Mouse (Mus musculus) liver, embryonic 11.5 days (tissue): ENCODE measurements around the gene Cps1. TPM values are rescaled to one million over a fixed set of nuclear protein-coding genes. Genes with fewer than 3 reads are reported as not detected.

Experiments used
- ATAC-seq: fragments of 200-750 bp; cut with Nextera tagmentation; replicated peaks from 2 replicates; pipeline ENCODE4 v1.8.0; 2017; ENCODE audit warnings: moderate number of reproducible peaks, mild to moderate bottlenecking, moderate TSS enrichment, moderate library complexity; ENCODE audit not compliant: low FRiP score
- DNase-seq: peaks from one replicate; pipeline ENCODE4 v3.0.0-alpha.2; 2017; ENCODE audit warnings: low spot score
- H3K27ac ChIP-seq: fragments of 300-500 bp; sonication (generic); 2 replicates; pipeline ENCODE4 v1.5.1; 2014; ENCODE audit warnings: mild to moderate bottlenecking, low read depth, low read length, control low read depth
- H3K27me3 ChIP-seq: fragments of 300-500 bp; sonication (generic); replicated peaks from 2 replicates; pipeline ENCODE4 v1.6.1; 2014; ENCODE audit warnings: low read length, mixed read lengths; ENCODE audit not compliant: control insufficient read depth, insufficient read depth
- H3K36me3 ChIP-seq: fragments of 300-500 bp; sonication (generic); 2 replicates; pipeline ENCODE4 v1.6.1; 2014; ENCODE audit warnings: mild to moderate bottlenecking, low read length, moderate library complexity, mixed read lengths; ENCODE audit not compliant: control insufficient read depth, insufficient read depth
- H3K4me1 ChIP-seq: fragments of 300-500 bp; sonication (generic); replicated peaks from 2 replicates; pipeline ENCODE4 v1.6.1; 2014; ENCODE audit warnings: low read length, mixed read lengths; ENCODE audit not compliant: control insufficient read depth, insufficient read depth
- H3K4me2 ChIP-seq: fragments of 300-500 bp; sonication (generic); 2 replicates; pipeline ENCODE4 v1.6.1; 2014; ENCODE audit warnings: mild to moderate bottlenecking, control low read depth, moderate library complexity
- H3K4me3 ChIP-seq: fragments of 300-500 bp; sonication (generic); 2 replicates; pipeline ENCODE4 v1.5.1; 2014; ENCODE audit warnings: low read depth, low read length, control low read depth
- H3K9ac ChIP-seq: fragments of 300-500 bp; sonication (generic); 2 replicates; pipeline ENCODE4 v1.6.1; 2014; ENCODE audit warnings: low read depth, low read length, control low read depth
- H3K9me3 ChIP-seq: fragments of 300-500 bp; sonication (generic); 2 replicates; pipeline ENCODE4 v1.6.1; 2016; ENCODE audit warnings: low read length, inconsistent platforms, mixed read lengths; ENCODE audit not compliant: control insufficient read depth
- WGBS: fragments of 180-500 bp; shearing (Covaris S2); extraction: QIAGEN DNeasy Blood & Tissue Kit; methylation state at CpG from one replicate; pipeline ENCODE4 v1.1.7; 2014; 5-methylcytosine and 5-hydroxymethylcytosine counted together
- polyA plus RNA-seq: library from polyadenylated mRNA; unstranded; fragments of >200 nt; fragmentation: Nextera tagmentation; extraction: Ambion mirVana; gene quantifications from 2 replicates; pipeline ENCODE4 v1.2.1, GENCODE M21; 2014

Cps1 gene
- polyA plus RNA-seq, 1 experiment from 2014 or later: 0.04 TPM

- ATAC-seq: no peak
These were observed 9.3 kb upstream of the Cps1 start for GRCm38 (mm10) chr1:67113343-67114030.

DNA sequence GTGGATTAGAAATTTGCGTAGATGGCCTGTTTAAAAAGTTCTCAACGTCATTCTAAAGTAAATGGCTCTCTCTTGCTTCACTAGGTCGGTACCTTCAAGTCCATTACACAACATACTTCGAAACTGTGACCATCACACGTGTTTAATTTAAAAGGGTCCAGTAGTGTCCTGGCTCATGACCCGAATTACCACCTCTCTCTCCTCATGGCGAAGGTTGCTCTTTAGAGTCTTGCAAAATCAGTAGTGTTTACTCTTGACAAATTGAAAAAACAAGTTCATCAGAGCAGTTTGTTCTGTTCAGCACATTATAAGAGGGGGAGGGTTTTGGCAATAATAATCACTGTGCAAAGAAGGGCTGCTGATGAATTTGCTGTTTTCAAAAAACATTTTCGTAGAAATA, 6.3 kb upstream of the Cps1 start:
- Histone ChIP-seq H3K4me2 (no peak overlapping the region), H3K4me1 (no peaks in the 10 kb centered on the region), H3K9me3 (no peaks in the 10 kb centered on the region), H3K9ac (no peak overlapping the region), H3K27me3 (no peaks in the 10 kb centered on the region), H3K36me3 (no peaks in the 10 kb centered on the region), H3K4me3 (no peak overlapping the region), H3K27ac (no peak overlapping the region)
- ATAC-seq (no peak), DNase-seq (no peak)
- 73% methylated on average over 8 of the region's 8 CpGs for WGBS

More at GRCm38 (mm10) chr1:67113343-67114030, 9.3 kb upstream of the Cps1 start:
- DNase-seq: no peak
- WGBS: 75% methylated on average over 7 of the region's 7 CpGs
- Histone ChIP-seq H3K27me3 (no peaks in the 10 kb centered on the region), H3K4me3 (no peak overlapping the region), H3K9ac (no peak overlapping the region), H3K27ac (no peak overlapping the region), H3K9me3 (no peaks in the 10 kb centered on the region; the same call in 1 of the 2 replicates), H3K4me1 (no peaks in the 10 kb centered on the region), H3K4me2 (no peak overlapping the region), H3K36me3 (no peaks in the 10 kb centered on the region)

DNA sequence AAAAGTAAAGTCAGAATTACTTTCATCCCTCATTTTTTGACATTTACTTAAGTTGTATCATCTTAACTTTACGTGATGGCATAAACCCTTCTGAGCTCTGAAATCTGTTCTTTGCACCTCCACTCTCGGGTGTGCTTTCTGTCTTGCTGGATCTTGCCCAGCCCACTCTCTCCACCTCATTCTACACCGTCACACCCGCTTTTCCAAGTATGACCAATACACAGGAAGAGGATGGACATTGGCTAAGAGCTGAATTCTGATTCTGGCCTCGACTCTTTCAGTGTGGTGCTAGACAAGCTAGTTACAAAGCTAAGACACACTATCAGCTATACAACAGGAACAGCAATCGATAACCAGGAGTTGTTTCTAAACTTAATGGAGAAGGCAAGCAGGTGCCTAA, 5.0 kb upstream of the Cps1 start:
- Histone ChIP-seq H3K36me3 (no peaks in the 10 kb centered on the region), H3K4me1 (no peaks in the 10 kb centered on the region), H3K27ac (no peak overlapping the region), H3K27me3 (no peaks in the 10 kb centered on the region), H3K9me3 (no peaks in the 10 kb centered on the region), H3K4me2 (no peak overlapping the region), H3K4me3 (no peak overlapping the region), H3K9ac (no peak overlapping the region)
- no peak for DNase-seq
- WGBS: 81% methylated on average over 6 of the region's 6 CpGs
- no peak for ATAC-seq

GRCm38 (mm10) chr1:67125433-67125832, 2.6 kb downstream of the Cps1 start:
- ATAC-seq (no peak), DNase-seq (no peak)
- WGBS: 63% methylated on average over 2 of the region's 2 CpGs
- no peak overlapping the region for H3K9ac ChIP-seq
- H3K36me3 ChIP-seq: no peaks in the 10 kb centered on the region
- H3K4me2 ChIP-seq: no peak overlapping the region
- H3K27ac ChIP-seq: no peak overlapping the region
- no peaks in the 10 kb centered on the region for H3K27me3 ChIP-seq
- no peaks in the 10 kb centered on the region for H3K9me3 ChIP-seq
- no peaks in the 10 kb centered on the region for H3K4me1 ChIP-seq
- H3K4me3 ChIP-seq: no peak overlapping the region

GRCm38 (mm10) chr1:67143939-67144338, 21.1 kb downstream of the Cps1 start:
- no peak overlapping the region for H3K4me2 ChIP-seq
- no peaks in the 10 kb centered on the region for H3K4me1 ChIP-seq
- no peak overlapping the region for H3K4me3 ChIP-seq
- H3K27me3 ChIP-seq: no peaks in the 10 kb centered on the region
- H3K9me3 ChIP-seq: no peaks in the 10 kb centered on the region
- 9% methylated on average over 8 of the region's 8 CpGs for WGBS
- no peak overlapping the region for H3K27ac ChIP-seq
- ATAC-seq (no peak), DNase-seq (no peak)
- H3K36me3 ChIP-seq: no peaks in the 10 kb centered on the region
- H3K9ac ChIP-seq: no peak overlapping the region

- no peaks in the 10 kb centered on the region for H3K27me3 ChIP-seq
- WGBS: 63% methylated on average over 3 of the region's 3 CpGs
- no peak for DNase-seq
- H3K9ac ChIP-seq: no peak overlapping the region
- no peak for ATAC-seq
- H3K4me2 ChIP-seq: no peak overlapping the region
- no peak overlapping the region for H3K27ac ChIP-seq
- no peaks in the 10 kb centered on the region for H3K4me1 ChIP-seq
- H3K9me3 ChIP-seq: 0 out of 2 replicates have a peak, but pooled peaks cover 4% of the 10 kb centered on the region
- H3K4me3 ChIP-seq: no peak overlapping the region
- H3K36me3 ChIP-seq: no peaks in the 10 kb centered on the region
These were observed 28.4 kb downstream of the Cps1 start for GRCm38 (mm10) chr1:67151246-67151645.

GRCm38 (mm10) chr1:67167283-67167682, 44.5 kb downstream of the Cps1 start:
- H3K27me3 ChIP-seq: no peaks in the 10 kb centered on the region
- no peak overlapping the region for H3K4me2 ChIP-seq
- H3K9ac ChIP-seq: no peak overlapping the region
- no peak overlapping the region for H3K27ac ChIP-seq
- no peaks in the 10 kb centered on the region for H3K4me1 ChIP-seq
- H3K36me3 ChIP-seq: no peaks in the 10 kb centered on the region
- DNase-seq (no peak), ATAC-seq (no peak)
- no peak overlapping the region for H3K4me3 ChIP-seq
- WGBS: 73% methylated on average over 4 of the region's 4 CpGs
- no peaks in the 10 kb centered on the region for H3K9me3 ChIP-seq

- 15% methylated on average over 7 of the region's 7 CpGs for WGBS
- no peak for DNase-seq
These were observed 58.3 kb downstream of the Cps1 start for GRCm38 (mm10) chr1:67181165-67181564.

DNA sequence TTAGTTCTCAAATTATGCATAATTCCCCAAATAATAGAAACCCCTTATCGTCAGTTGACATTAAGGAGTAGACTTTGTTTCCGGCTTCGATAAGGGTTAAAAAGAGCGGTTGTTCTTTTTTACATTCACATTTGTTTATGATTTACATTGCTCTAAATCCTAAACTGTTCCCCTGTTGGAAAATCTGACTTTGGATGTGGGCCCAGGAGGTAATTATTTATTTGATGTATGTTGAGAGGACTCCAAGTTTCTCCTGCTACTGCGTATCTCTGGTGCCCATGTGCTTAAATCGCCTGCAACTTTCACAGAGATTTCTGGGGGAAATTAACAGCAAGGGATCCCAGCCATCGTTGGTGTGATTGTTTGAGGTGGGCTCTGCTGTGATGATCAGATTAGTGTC, 59.4 kb downstream of the Cps1 start:
- Histone ChIP-seq H3K27ac (no peak overlapping the region), H3K36me3 (no peaks in the 10 kb centered on the region), H3K4me3 (no peak overlapping the region), H3K27me3 (no peaks in the 10 kb centered on the region), H3K4me1 (no peaks in the 10 kb centered on the region), H3K9me3 (no peaks in the 10 kb centered on the region), H3K9ac (no peak overlapping the region), H3K4me2 (no peak overlapping the region)
- ATAC-seq (no peak), DNase-seq (no peak)
- WGBS: 82% methylated on average over 7 of the region's 7 CpGs

More at GRCm38 (mm10) chr1:67181165-67181564, 58.3 kb downstream of the Cps1 start:
- H3K27ac ChIP-seq: no peak overlapping the region
- H3K9ac ChIP-seq: no peak overlapping the region
- H3K9me3 ChIP-seq: no peaks in the 10 kb centered on the region
- H3K4me3 ChIP-seq: no peak overlapping the region
- no peak overlapping the region for H3K4me2 ChIP-seq
- ATAC-seq: no peak
- no peaks in the 10 kb centered on the region for H3K4me1 ChIP-seq
- H3K27me3 ChIP-seq: no peaks in the 10 kb centered on the region
- H3K36me3 ChIP-seq: no peaks in the 10 kb centered on the region
